Mouse (Mus musculus): ENCODE measurements at regions not wholly inside any gene's neighbourhood (a gene's known extent, or its start where the extent isn't known, plus 50 kb on each side); places are given as distances from the start of the nearest gene placed in this dataset.

DNA sequence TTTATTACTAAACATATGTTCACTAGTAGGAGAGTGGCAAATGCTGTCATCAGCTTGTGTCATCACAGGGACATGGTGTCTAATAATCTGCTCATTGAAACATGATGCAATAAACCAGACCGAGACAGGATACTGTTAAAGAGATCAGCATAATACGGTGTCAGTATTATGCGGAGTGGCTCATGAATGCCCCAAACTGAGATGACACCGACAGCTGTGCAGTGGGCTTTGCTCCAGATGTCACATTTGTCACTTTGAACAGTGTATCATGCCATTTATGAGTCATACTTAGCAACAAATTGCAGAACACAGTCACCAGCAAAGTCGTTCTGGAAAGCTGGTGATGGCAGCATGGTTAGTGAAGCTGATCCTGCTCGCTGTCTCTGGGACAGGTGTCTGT lies 527.2 kb downstream of the Triml1 start:
- H3K4me2 ChIP-seq (ENCODE audit: low read depth, low read length, poor library complexity, severe bottlenecking), result no peak overlapping the region
- DNase-seq (ENCODE audit: low spot score), result peak; percentile 4
- no peak overlapping the region for H3K4me3 ChIP-seq (ENCODE audit: low read depth, low read length)
- H3K27ac ChIP-seq (ENCODE audit: low read depth, low read length), result no peak overlapping the region
- no peaks in the 10 kb centered on the region for H3K27me3 ChIP-seq (ENCODE audit: insufficient read depth, low read length)
- H3K9ac ChIP-seq (replicated peaks; ENCODE audit: low read length, poor library complexity, severe bottlenecking), result no peak overlapping the region
- H3K36me3 ChIP-seq (ENCODE audit: insufficient read depth, low read length), result no peaks in the 10 kb centered on the region
- no peaks in the 10 kb centered on the region for H3K9me3 ChIP-seq (ENCODE audit: low read length)
- TF ChIP-seq CTCF (IDR thresholded peaks at IDR 0.05), result no peak
- ATAC-seq (ENCODE audit: low FRiP score), result no peak
- WGBS, result 72% methylated on average over 6 of the region's 6 CpGs
- H3K4me1 ChIP-seq (ENCODE audit: insufficient read depth, low read length), result no peaks in the 10 kb centered on the region

DNA sequence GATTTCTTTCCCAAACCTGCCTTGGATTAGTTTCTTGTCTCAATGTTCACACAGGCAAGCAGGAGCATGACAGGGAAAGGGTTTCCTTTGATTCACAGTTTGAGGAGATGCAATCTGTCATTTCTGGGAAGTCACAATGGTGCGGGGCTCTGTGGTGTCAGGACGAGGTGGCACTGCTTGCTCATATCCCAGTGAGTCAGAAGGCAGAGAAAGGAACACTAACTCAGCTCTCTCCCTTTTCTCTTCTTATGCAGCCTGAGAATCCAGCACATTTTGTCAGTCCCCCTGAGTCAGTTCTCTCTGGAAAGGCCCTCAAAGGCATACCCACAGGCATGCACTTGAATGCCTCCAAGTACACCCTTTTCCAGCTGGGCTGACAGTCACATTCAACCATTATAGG lies 544.6 kb downstream of the Triml1 start:
- Histone ChIP-seq H3K27ac (ENCODE audit: low read depth, low read length) (no peak overlapping the region), H3K4me3 (ENCODE audit: low read depth, low read length) (no peak overlapping the region), H3K9me3 (ENCODE audit: low read length) (no peaks in the 10 kb centered on the region), H3K9ac (replicated peaks; ENCODE audit: low read length, poor library complexity, severe bottlenecking) (no peak overlapping the region), H3K4me1 (ENCODE audit: insufficient read depth, low read length) (no peaks in the 10 kb centered on the region), H3K4me2 (ENCODE audit: low read depth, low read length, poor library complexity, severe bottlenecking) (no peak overlapping the region), H3K36me3 (ENCODE audit: insufficient read depth, low read length) (no peaks in the 10 kb centered on the region), H3K27me3 (ENCODE audit: insufficient read depth, low read length) (no peaks in the 10 kb centered on the region)
- no peak for TF ChIP-seq CTCF (IDR thresholded peaks at IDR 0.05)
- 82% methylated on average over 2 of the region's 2 CpGs for WGBS
- DNase-seq (ENCODE audit: low spot score) (no peak), ATAC-seq (ENCODE audit: low FRiP score) (no peak)
